Mouse (Mus musculus): Measurements from ENCODE around the gene Gtpbp2.

Gene Gtpbp2

DNA sequence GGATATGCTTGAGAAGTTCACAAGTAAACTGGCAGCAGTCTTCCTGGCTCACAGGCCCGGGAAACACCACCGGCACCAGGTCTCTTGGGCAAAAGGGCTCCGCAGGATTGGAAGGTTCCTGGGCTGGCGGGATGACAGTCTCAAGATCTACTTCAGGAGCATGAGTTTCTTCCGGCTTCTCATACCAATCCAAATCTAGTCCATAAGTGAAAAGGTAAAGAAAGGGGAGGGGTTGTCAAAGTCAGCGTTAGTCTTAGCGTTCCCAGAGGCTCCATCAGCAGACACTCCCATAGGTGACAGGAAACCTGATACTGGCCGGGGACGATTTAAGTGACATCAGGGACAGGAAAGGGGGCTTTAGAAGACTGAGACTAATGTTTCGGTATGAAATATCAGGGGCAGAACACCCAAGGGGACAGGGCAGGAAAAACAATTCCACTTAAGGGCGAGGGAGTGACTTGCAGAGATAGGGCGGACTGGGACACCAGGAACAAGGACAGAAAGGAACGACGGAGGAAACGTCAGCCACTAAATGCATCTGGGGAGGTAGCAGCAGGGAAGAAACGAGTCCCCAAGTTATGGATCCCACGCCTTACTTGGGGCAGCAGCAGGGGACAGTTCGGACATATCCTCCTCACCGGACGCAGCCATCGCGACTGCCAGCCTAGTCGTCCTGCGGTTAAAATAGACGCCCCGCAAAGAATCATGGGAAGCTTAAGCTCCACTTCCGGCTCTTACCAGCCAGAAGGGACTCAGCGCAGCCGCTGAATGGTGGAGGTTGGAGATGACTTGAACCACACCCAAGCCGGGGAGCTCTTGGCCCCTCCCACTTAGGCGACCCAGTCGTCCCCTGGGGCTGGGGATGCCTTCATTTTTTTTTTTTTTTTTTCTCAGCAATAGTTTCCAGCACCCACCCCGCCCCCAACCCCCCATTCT lies 7.7 kb upstream of the Gtpbp2 start, which contains the start of gene Mad2l1bp:
Mad2l1bp (minus strand) TSS at position 707 of the 936 bp plus-strand sequence.
- in situ Hi-C loops (cut with MboI, MseI) = loop anchor here in 1 of 2 experiments (25.0 kb wide), 1 partner anchor 1884 kb away; the partner anchor contains the start of gene 1700122O11Rik

DNA sequence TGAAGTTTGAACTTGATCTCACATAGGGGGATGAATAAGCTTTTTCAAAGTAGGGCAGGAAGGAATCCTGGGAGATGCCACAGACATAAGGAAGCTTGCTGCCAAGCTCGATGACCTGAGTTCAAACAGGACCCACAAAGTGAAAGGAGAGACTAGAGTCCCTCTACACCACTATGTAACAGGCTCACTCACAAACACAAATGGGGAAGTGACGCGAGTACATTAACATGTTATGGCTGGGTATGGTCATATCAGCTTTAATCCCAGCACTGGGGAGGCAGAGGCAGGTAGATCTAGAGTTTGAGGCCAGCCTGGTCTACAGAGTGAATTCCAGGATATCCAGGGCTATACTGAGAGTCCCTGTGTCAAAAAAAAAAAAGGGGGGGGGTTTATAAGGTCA lies 6.5 kb upstream of the Gtpbp2 start:
- in situ Hi-C loops (cut with MboI, MseI) = loop anchor here in 1 of 2 experiments (25.0 kb wide), 1 partner anchor 1883 kb away; the partner anchor contains the start of gene 1700122O11Rik

DNA sequence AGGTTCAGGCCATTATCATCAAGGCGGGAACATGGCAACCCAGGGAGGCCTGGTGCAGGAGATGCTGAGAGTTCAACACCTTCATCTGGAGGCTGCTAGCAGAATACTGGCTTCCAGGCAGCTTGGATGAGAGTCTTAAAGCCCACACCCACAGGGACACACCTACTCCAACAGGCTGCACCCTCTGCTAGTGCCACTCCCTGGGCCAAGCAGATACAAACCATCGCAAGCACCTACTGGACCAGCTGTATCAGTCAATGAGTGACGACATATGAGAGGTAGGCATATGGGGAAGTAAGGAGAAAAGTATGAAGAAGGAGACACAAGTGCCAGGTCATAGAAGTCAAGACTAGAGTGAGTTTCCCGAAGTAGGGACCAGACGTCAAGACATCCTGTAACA lies 4.2 kb upstream of the Gtpbp2 start:
- in situ Hi-C loops (cut with MboI, MseI) = loop anchor here in 1 of 2 experiments (5.0 to 25.0 kb wide), 2 partner anchors 579 to 1881 kb away; partner anchors contain the start of gene 1700122O11Rik

GRCm38 (mm10) chr17:46157131-46157530 lies 3.7 kb upstream of the Gtpbp2 start:
- in situ Hi-C loops (cut with MboI, MseI) = loop anchor here in 1 of 2 experiments (5.0 to 25.0 kb wide), 2 partner anchors 580 to 1880 kb away; partner anchors contain the start of gene 1700122O11Rik

DNA sequence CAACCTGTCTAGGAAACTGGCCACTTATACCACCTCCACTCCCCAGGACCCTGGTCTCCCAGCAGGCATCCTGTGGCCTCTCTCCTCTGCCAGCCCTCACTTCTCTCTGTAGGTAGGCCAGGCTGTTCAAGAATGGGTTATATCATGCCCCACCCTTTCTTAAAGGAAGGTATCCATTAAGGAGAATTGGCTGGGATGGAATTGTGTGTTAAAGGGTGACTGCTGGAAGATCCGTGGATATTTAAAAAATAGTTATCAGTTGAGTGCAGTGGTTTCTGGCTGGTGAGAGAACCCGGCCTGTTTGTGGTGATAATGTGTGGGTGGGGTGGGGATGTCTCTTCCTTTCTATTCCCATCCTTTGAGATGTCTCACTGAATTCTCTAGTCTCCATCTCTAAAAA lies 1.6 kb upstream of the Gtpbp2 start:
- in situ Hi-C loops (cut with MboI, MseI) = loop anchor here in 1 of 2 experiments (5.0 to 25.0 kb wide), 2 partner anchors 582 to 1878 kb away; partner anchors contain the start of gene 1700122O11Rik

DNA sequence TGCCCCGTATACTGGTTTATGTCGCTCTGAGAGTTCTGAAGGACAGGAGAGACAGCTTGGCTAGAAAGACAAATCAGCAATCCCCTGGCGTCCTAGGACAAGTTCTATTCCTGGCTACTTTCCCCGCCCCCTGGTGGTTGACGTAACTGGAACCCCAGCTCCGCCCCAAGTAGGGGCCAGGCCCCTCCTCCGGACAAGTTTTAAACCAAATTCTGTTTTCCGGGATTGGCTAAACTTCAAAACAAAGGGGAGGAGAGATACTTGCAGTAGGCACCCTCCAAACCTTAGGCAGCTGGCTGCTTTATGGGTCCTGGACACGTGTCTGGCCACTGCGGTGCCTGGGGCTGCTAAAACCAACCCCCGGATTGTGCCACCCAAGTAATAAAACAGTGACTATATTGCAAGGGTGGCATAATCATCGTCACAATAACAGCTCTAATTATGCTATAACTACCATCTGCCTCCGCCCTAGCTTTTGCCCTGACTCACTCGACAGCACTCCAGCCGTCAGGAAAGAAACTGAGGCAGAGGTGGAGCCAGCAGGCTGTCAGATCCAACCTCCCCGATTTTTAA lies 656 bp upstream of the Gtpbp2 start:
- in situ Hi-C loops (cut with MboI, MseI) = loop anchor here in 1 of 2 experiments (25.0 kb wide), 1 partner anchor 1877 kb away; the partner anchor contains the start of gene 1700122O11Rik

GRCm38 (mm10) chr17:46161179-46161578 lies 347 bp downstream of the Gtpbp2 start:
- in situ Hi-C loops (cut with MboI, MseI) = loop anchor here in 1 of 2 experiments (25.0 kb wide), 1 partner anchor 1876 kb away; the partner anchor contains the start of gene 1700122O11Rik

GRCm38 (mm10) chr17:46161710-46162109 lies 878 bp downstream of the Gtpbp2 start:
- in situ Hi-C loops (cut with MboI, MseI) = loop anchor here in 1 of 2 experiments (25.0 kb wide), 1 partner anchor 1876 kb away; the partner anchor contains the start of gene 1700122O11Rik

GRCm38 (mm10) chr17:46162551-46162950 lies 1.7 kb downstream of the Gtpbp2 start:
- in situ Hi-C loops (cut with MboI, MseI) = loop anchor here in 1 of 2 experiments (25.0 kb wide), 1 partner anchor 1875 kb away; the partner anchor contains the start of gene 1700122O11Rik

DNA sequence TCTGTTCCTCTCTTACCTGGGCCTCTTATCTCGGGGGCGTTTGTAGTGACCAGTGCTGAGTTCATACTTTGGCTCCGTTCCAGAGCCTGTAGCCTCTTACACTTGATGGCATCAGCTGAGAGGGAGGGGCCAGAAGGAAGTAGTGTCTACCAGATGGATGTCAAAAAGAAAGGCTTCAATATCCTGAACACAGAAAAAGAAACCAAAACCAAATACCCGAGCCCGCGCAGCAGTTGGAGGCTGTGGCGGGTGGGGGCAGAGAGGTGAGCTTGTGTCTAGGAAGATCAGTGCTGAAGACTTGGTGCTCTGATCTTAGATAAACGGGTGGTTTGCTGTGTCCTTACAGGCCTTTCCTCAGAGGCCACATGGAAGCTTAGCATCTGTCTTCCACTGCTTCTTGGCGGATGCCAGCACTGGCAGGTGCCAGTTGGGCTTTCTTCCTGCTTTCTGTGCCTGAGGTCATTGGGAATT lies 2.2 kb downstream of the Gtpbp2 start:
- in situ Hi-C loops (cut with MboI, MseI) = loop anchor here in 1 of 2 experiments (25.0 kb wide), 1 partner anchor 1874 kb away; the partner anchor contains the start of gene 1700122O11Rik

- in situ Hi-C loops (cut with MboI, MseI) = loop anchor here in 1 of 2 experiments (25.0 kb wide), 1 partner anchor 1873 kb away; the partner anchor contains the start of gene 1700122O11Rik
Observed at GRCm38 (mm10) chr17:46164301-46164700, 3.5 kb downstream of the Gtpbp2 start.

- in situ Hi-C loops (cut with MboI, MseI) = loop anchor here (5.0 to 25.0 kb wide), 2 partner anchors 38 to 1873 kb away; partner anchors contain the start of genes 1700122O11Rik (in 1 of the 2), Polh (in 1 of the 2) and Xpo5 (in 1 of the 2)
Observed at GRCm38 (mm10) chr17:46164791-46165190, 4.0 kb downstream of the Gtpbp2 start.

- in situ Hi-C loops (cut with MboI, MseI) = loop anchor here (5.0 to 25.0 kb wide), 2 partner anchors 37 to 1872 kb away; partner anchors contain the start of genes 1700122O11Rik (in 1 of the 2), Polh (in 1 of the 2) and Xpo5 (in 1 of the 2)
Observed at GRCm38 (mm10) chr17:46165460-46165859, 4.6 kb downstream of the Gtpbp2 start.

GRCm38 (mm10) chr17:46166270-46166669 lies 5.4 kb downstream of the Gtpbp2 start:
- in situ Hi-C loops (cut with MboI, MseI) = loop anchor here (5.0 to 25.0 kb wide), 2 partner anchors 36 to 1871 kb away; partner anchors contain the start of genes 1700122O11Rik (in 1 of the 2), Polh (in 1 of the 2) and Xpo5 (in 1 of the 2)

DNA sequence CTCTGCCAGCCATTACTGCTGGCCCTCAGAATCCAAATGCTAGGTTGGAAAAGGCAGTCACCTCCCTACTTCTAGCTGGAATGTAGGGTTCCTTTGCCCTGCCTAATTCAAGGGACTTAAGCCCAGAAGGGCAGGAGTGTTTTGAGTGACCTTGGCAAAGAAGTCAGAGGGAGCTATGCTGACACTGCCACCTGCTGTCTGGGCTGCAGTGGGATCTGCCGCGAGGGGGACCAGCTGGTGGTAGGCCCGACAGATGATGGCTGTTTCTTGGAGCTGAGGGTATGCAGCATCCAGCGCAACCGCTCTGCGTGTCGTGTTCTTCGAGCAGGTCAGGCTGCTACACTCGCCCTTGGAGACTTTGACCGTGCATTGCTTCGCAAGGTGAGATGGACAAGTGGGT lies 6.2 kb downstream of the Gtpbp2 start:
- in situ Hi-C loops (cut with MboI, MseI) = loop anchor here (5.0 to 25.0 kb wide), 2 partner anchors 35 to 1870 kb away; partner anchors contain the start of genes 1700122O11Rik (in 1 of the 2), Polh (in 1 of the 2) and Xpo5 (in 1 of the 2)

- in situ Hi-C loops (cut with MboI, MseI) = loop anchor here (5.0 to 25.0 kb wide), 2 partner anchors 34 to 1869 kb away; partner anchors contain the start of genes 1700122O11Rik (in 1 of the 2), Polh (in 1 of the 2) and Xpo5 (in 1 of the 2)
Observed at GRCm38 (mm10) chr17:46168318-46168717, 7.5 kb downstream of the Gtpbp2 start.

- in situ Hi-C loops (cut with MboI, MseI) = loop anchor here (5.0 to 25.0 kb wide), 2 partner anchors 34 to 1869 kb away; partner anchors contain the start of genes 1700122O11Rik (in 1 of the 2), Polh (in 1 of the 2) and Xpo5 (in 1 of the 2)
Observed at GRCm38 (mm10) chr17:46168768-46169167, 7.9 kb downstream of the Gtpbp2 start.

- in situ Hi-C loops (cut with MboI, MseI) = loop anchor here in 1 of 2 experiments (25.0 kb wide), 1 partner anchor 1867 kb away; the partner anchor contains the start of gene 1700122O11Rik
Observed at GRCm38 (mm10) chr17:46170538-46170937, 9.7 kb downstream of the Gtpbp2 start.

GRCm38 (mm10) chr17:46182273-46182672 lies 21.4 kb downstream of the Gtpbp2 start:
- in situ Hi-C loops (cut with MboI, MseI) = no loop called here

DNA sequence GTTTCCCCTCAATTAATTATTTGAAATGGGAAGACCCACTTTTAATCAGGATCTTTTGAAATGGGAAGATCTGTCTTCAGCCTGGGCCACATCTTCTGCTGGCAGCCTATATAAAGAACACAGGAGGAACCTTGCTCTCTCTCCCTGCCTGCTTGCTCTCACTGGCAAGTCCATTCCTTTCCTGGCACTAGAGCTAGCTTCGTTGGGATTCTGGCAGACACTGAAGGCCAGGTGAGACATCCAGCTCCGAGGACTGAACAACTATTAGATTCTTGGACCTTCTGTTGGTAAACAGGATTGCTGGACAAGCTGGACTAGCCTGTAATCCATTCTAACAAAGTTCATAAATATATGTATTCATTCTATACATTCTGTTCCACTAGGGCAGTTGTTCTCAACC lies 28.0 kb downstream of the Gtpbp2 start:
- in situ Hi-C loops (cut with MboI, MseI) = no loop called here
